Mouse (Mus musculus) heart, adult 2 months (tissue): Measurements from ENCODE around the gene Kcnip2. TPM values are rescaled to one million over a fixed set of nuclear protein-coding genes. Genes with fewer than 3 reads are reported as not detected.

Source experiments
- DNase-seq, 2 experiments: peaks; one replicate each; pipeline ENCODE4 v3.0.0; 2021
- H3K27ac ChIP-seq: fragments of 200-600 bp; 2 replicates; pipeline ENCODE4 v1.8.1; 2022
- H3K27me3 ChIP-seq: fragments of 200-500 bp; 2 replicates; pipeline ENCODE4 v1.6.1; 2012; ENCODE audit warnings: mild to moderate bottlenecking, low read length, inconsistent platforms, mixed read lengths; ENCODE audit not compliant: control insufficient read depth, insufficient read depth
- H3K36me3 ChIP-seq: fragments of 200-500 bp; 2 replicates; pipeline ENCODE4 v1.6.1; 2012; ENCODE audit warnings: low read length, inconsistent platforms; ENCODE audit not compliant: control insufficient read depth, insufficient read depth
- H3K4me1 ChIP-seq: fragments of 200-500 bp; 2 replicates; pipeline ENCODE4 v1.6.1; 2011; ENCODE audit warnings: low read length; ENCODE audit not compliant: control insufficient read depth, insufficient read depth
- H3K4me3 ChIP-seq: fragments of 200-600 bp; 2 replicates; pipeline ENCODE4 v1.8.1; 2022
- H3K79me2 ChIP-seq: fragments of 200-500 bp; replicated peaks from 2 replicates; pipeline ENCODE4 v1.6.1; 2012; ENCODE audit warnings: mild to moderate bottlenecking, inconsistent platforms, low read length, moderate library complexity, mixed read lengths; ENCODE audit not compliant: control insufficient read depth, insufficient read depth
- H3K9ac ChIP-seq: fragments of 200-500 bp; 2 replicates; pipeline ENCODE4 v1.6.1; 2012; ENCODE audit warnings: low read depth, mild to moderate bottlenecking, control low read depth, inconsistent platforms, low read length, mixed read lengths
- CTCF ChIP-seq: fragments of 200-600 bp; IDR thresholded peaks from 2 replicates; pipeline ENCODE4 v1.8.1; 2022; ENCODE audit warnings: antibody characterized with exemption, mild to moderate bottlenecking, moderate library complexity
- EP300 ChIP-seq: fragments of 200-500 bp; IDR thresholded peaks from 2 replicates; pipeline ENCODE4 v1.6.1; 2011; ENCODE audit warnings: low read depth, low read length, control low read depth; ENCODE audit not compliant: insufficient read depth
- POLR2A ChIP-seq: fragments of 200-500 bp; IDR thresholded peaks from 2 replicates; pipeline ENCODE4 v1.6.1; 2011; ENCODE audit warnings: mild to moderate bottlenecking, low read depth, low read length, control low read depth; ENCODE audit not compliant: insufficient read depth
- WGBS: fragments of 180-500 bp; shearing (Covaris S2); methylation state at CpG from one replicate; pipeline ENCODE4 v1.1.7; 2018; 5-methylcytosine and 5-hydroxymethylcytosine counted together
- intact Hi-C: fragments of 180-260 bp; cut with DNase I; formaldehyde crosslinking; loops from one replicate; pipeline ENCODE4 v1.15.1; 2025
- polyA plus RNA-seq: library from polyadenylated mRNA; depleted of rRNA; stranded (reverse); fragments of >200 nt; gene quantifications from 2 replicates; pipeline ENCODE4 v1.2.3, GENCODE M21; 2012
- total RNA-seq, 2 experiments: library from RNA; stranded (reverse); gene quantifications; 2 replicates each; pipeline ENCODE4 v1.2.3; 2021

Gene Kcnip2
- total and polyA plus RNA-seq, 3 experiments, result 174 to 216 (median 203) TPM

DNA sequence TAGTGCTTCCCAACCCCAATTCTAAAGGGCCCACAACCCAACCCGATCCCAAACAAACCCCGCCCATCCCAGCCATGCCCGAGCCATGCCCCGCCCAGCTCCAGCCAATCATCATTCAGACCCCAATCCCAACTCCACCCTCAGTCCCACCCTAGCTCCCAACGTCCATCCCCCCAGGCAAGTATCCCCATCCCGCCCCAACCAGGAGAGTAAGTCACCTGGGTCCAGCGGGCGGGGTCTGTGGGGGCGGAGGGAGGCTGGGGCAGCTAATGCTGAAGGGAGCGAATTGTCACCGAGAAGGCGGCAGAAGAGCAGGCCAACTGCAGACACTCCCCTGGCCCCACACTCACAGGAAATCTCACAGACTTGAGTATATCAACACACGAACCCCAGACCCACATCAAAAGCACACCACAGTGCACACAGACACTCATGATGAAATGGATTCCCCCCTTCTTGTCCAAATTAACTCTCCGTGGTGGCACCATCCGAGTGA, 19.8 kb downstream of the Kcnip2 start:
- no peak overlapping the region for H3K9ac ChIP-seq
- TF ChIP-seq CTCF (no peak), POLR2A (no peak), EP300 (no peak)
- intact Hi-C loops, result no loop called here

DNA sequence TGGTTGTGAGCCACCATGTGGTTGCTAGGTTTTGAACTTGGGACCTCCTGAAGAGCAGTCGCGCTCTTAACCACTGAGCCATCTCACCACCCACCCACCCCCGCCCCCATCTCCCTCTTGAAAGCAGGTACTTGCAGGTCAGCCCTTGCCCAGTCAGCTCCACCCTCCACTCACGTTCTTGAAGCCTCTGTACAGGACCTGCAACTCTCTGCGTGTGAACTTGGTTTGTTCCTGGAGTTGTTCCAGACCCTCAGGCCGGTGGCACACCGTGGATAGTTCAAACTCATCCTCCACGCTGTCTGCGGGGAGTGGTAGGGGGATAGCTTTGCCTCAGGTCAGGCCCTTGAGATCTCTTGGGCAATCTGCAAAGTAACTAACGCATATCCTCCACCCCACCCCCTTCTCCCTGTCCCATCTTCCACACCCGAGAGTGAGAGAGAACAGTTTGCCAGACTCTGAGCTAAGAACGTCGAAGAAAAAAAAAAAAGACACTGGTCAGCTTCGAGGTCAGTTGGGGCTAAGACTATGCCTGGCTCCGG, 20.4 kb downstream of the Kcnip2 start:
- Histone ChIP-seq H3K79me2 (no peaks in the 10 kb centered on the region), H3K9ac (no peak overlapping the region), H3K27ac (no peak overlapping the region), H3K36me3 (no peaks in the 10 kb centered on the region), H3K4me3 (no peak overlapping the region), H3K4me1 (no peaks in the 10 kb centered on the region), H3K27me3 (no peaks in the 10 kb centered on the region)
- DNase-seq, result no peak
- no peak for TF ChIP-seq POLR2A
- intact Hi-C loops, result no loop called here
- WGBS, result 37% methylated on average over 15 of the region's 15 CpGs

More for the DNA sequence above, 19.8 kb downstream of the Kcnip2 start:
- 32% methylated on average over 15 of the region's 15 CpGs for WGBS
- DNase-seq, result no peak
- no peaks in the 10 kb centered on the region for H3K79me2 ChIP-seq
- no peaks in the 10 kb centered on the region for H3K4me1 ChIP-seq
- no peaks in the 10 kb centered on the region for H3K36me3 ChIP-seq
- H3K4me3 ChIP-seq, result no peak overlapping the region
- no peak overlapping the region for H3K27ac ChIP-seq
- no peaks in the 10 kb centered on the region for H3K27me3 ChIP-seq

DNA sequence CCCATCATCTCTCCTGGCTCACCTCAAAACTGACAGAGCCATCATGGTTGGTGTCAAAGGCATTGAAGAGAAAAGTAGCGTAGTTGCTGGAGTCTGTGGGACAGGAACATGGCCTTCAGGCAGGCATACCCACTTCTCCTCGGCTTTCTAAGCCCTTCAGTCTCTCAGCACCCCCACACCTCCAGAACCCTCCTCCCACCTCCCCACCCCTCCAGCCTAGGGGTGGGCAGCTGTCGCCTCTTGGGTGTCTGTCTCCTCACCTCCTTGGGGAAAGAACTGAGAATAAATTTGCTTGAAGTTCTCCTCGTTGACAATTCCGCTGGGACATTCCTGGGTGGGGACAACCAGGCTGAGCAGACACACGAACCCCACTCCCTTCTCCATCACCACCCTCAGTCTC, 21.1 kb downstream of the Kcnip2 start:
- H3K79me2 ChIP-seq, result no peaks in the 10 kb centered on the region
- no peak for DNase-seq
- no peaks in the 10 kb centered on the region for H3K36me3 ChIP-seq
- H3K4me3 ChIP-seq, result no peak overlapping the region
- intact Hi-C loops, result no loop called here
- no peak for TF ChIP-seq EP300
- no peak for TF ChIP-seq POLR2A
- TF ChIP-seq CTCF, result no peak
- no peak overlapping the region for H3K27ac ChIP-seq
- no peak overlapping the region for H3K9ac ChIP-seq
- no peaks in the 10 kb centered on the region for H3K4me1 ChIP-seq
- WGBS, result 60% methylated on average over 6 of the region's 6 CpGs
- H3K27me3 ChIP-seq, result no peaks in the 10 kb centered on the region

GRCm38 (mm10) chr19:45792404-45792803, 23.5 kb downstream of the Kcnip2 start:
- no peak overlapping the region for H3K4me3 ChIP-seq
- no peak overlapping the region for H3K9ac ChIP-seq
- H3K79me2 ChIP-seq, result no peaks in the 10 kb centered on the region
- H3K4me1 ChIP-seq, result no peaks in the 10 kb centered on the region
- intact Hi-C loops, result no loop called here
- no peak for DNase-seq
- TF ChIP-seq POLR2A (no peak), EP300 (no peak), CTCF (no peak)
- H3K36me3 ChIP-seq, result no peaks in the 10 kb centered on the region
- no peak overlapping the region for H3K27ac ChIP-seq
- H3K27me3 ChIP-seq, result no peaks in the 10 kb centered on the region
- WGBS, result 85% methylated on average over 6 of the region's 6 CpGs

DNA sequence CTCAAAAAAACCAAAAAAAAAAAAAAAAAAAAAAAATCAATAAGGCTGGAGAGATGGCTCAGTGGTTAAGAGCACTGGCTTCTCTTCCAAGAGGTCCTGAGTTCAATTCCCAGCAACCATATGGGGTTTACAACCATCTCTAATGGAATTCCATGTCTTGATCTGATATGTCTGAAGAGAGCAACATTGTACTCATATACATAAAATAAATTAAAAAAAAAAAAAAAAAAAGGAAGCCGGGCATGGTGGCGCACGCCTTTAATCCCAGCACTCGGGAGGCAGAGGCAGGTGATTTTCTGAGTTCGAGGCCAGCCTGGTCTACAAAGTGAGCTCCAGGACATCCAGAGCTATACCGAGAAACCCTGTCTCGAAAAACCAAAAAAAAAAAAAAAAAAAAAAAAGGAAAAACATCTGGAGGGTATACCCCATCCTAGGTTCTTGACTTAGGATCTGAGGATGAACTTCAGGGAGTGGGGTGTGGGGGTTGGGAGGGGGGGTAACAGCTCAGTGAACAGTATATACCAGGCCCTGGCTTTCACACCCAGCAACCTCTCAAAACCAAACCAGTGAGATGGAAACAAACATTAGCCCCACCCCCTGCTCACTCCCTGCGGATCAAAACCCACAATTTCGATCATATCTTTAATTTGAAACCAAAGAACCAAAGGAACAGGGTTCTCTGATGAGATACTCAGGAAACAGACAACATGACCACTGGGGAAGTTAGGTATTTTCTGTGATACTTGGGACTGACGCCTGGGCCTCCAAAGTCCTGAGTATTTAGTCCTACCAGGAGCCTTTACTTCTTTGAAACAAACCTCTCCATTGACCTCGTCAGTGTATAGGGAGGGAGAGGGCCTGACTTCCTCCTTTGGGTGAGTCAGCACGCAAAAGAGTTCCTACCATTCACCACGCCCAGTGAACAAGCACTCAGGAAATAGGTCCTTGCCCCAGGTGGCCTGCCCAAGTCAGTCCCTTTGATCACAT, 25.7 kb downstream of the Kcnip2 start:
- H3K27me3 ChIP-seq, result no peaks in the 10 kb centered on the region
- no peak for TF ChIP-seq POLR2A
- no peak for TF ChIP-seq CTCF
- TF ChIP-seq EP300, result no peak
- H3K4me3 ChIP-seq, result no peak overlapping the region
- no peaks in the 10 kb centered on the region for H3K79me2 ChIP-seq
- intact Hi-C loops, result no loop called here
- H3K36me3 ChIP-seq, result no peaks in the 10 kb centered on the region
- H3K27ac ChIP-seq, result no peak overlapping the region
- H3K4me1 ChIP-seq, result no peaks in the 10 kb centered on the region
- no peak overlapping the region for H3K9ac ChIP-seq
- 78% methylated on average over 13 of the region's 13 CpGs for WGBS
- DNase-seq, result no peak

GRCm38 (mm10) chr19:45789365-45789764, 26.5 kb downstream of the Kcnip2 start:
- no peak overlapping the region for H3K27ac ChIP-seq
- intact Hi-C loops, result no loop called here
- WGBS, result 84% methylated on average over 7 of the region's 7 CpGs

More at GRCm38 (mm10) chr19:45789365-45789764, 26.5 kb downstream of the Kcnip2 start:
- H3K9ac ChIP-seq, result no peak overlapping the region
- no peaks in the 10 kb centered on the region for H3K79me2 ChIP-seq
- no peaks in the 10 kb centered on the region for H3K27me3 ChIP-seq
- H3K4me1 ChIP-seq, result no peaks in the 10 kb centered on the region
- no peaks in the 10 kb centered on the region for H3K36me3 ChIP-seq
- TF ChIP-seq CTCF, result no peak
- no peak for TF ChIP-seq POLR2A
- no peak for TF ChIP-seq EP300
- no peak for DNase-seq
- no peak overlapping the region for H3K4me3 ChIP-seq
